Mouse (Mus musculus): ENCODE data around the gene Uba52. TPM values are rescaled to one million over a fixed set of nuclear protein-coding genes. Genes with fewer than 3 reads are reported as not detected.
"Not testable (repeated sequence)": the region's sequence is repeated elsewhere in the genome, so short reads cannot be mapped to it uniquely, and the experiment has no call there.

The Uba52 gene
- total RNA-seq, 2 experiments from 2014 or later, result 1,529 to 1,618 TPM

- no peak for DNase-seq (ENCODE audit: low spot score in 2 of 2)
These were observed 24.6 kb upstream of the Uba52 start for GRCm38 (mm10) chr8:70535221-70535620.

- no peak for DNase-seq (ENCODE audit: low spot score in 2 of 2)
These were observed 23.7 kb upstream of the Uba52 start for GRCm38 (mm10) chr8:70534281-70534680.

GRCm38 (mm10) chr8:70530314-70530713 is 19.7 kb upstream of the Uba52 start:
- DNase-seq (ENCODE audit: low spot score in 2 of 2), result no peak

- DNase-seq (ENCODE audit: low spot score in 2 of 2), result no peak
These were observed 19.1 kb upstream of the Uba52 start for GRCm38 (mm10) chr8:70529741-70530161.

GRCm38 (mm10) chr8:70529299-70529698 is 18.7 kb upstream of the Uba52 start:
- DNase-seq (ENCODE audit: low spot score in 2 of 2), result no peak

- DNase-seq (ENCODE audit: low spot score in 2 of 2), result no peak
These were observed 17.7 kb upstream of the Uba52 start for GRCm38 (mm10) chr8:70528182-70528797.

- DNase-seq (ENCODE audit: low spot score in 2 of 2), result peak; percentile 95 to 99
These were observed 17.0 kb upstream of the Uba52 start, which contains the start of the genes Fkbp8 and Kxd1 for GRCm38 (mm10) chr8:70527512-70528181. Fkbp8 (plus strand) TSS chr8:70527724. Kxd1 (minus strand) TSS chr8:70527956.

GRCm38 (mm10) chr8:70527111-70527511 is 16.5 kb upstream of the Uba52 start:
- DNase-seq (ENCODE audit: low spot score in 2 of 2), result no peak

- DNase-seq (ENCODE audit: low spot score in 2 of 2), result peak; percentile 76 to 90
These were observed 12.2 kb upstream of the Uba52 start for GRCm38 (mm10) chr8:70522592-70523403.

- no peak for DNase-seq (ENCODE audit: low spot score in 2 of 2)
These were observed 9.0 kb upstream of the Uba52 start for GRCm38 (mm10) chr8:70519606-70520005.

- DNase-seq (ENCODE audit: low spot score in 2 of 2), result no peak
These were observed 8.4 kb upstream of the Uba52 start for GRCm38 (mm10) chr8:70519043-70519442.

- no peak for DNase-seq (ENCODE audit: low spot score in 2 of 2)
These were observed 7.5 kb upstream of the Uba52 start for GRCm38 (mm10) chr8:70517940-70518643.

- DNase-seq (ENCODE audit: low spot score in 2 of 2), result no peak
These were observed 2.8 kb upstream of the Uba52 start for GRCm38 (mm10) chr8:70513441-70513840.

GRCm38 (mm10) chr8:70512253-70512903 is 1.8 kb upstream of the Uba52 start:
- DNase-seq (ENCODE audit: low spot score in 2 of 2), result no peak

- DNase-seq (ENCODE audit: low spot score in 2 of 2), result no peak
These were observed 1.2 kb upstream of the Uba52 start for GRCm38 (mm10) chr8:70511770-70512169.

- DNase-seq (ENCODE audit: low spot score in 2 of 2), result not testable (repeated sequence)
These were observed 573 bp upstream of the Uba52 start for GRCm38 (mm10) chr8:70511174-70511573.

GRCm38 (mm10) chr8:70509281-70509952 is 1.2 kb downstream of the Uba52 start:
- DNase-seq (ENCODE audit: low spot score in 2 of 2), result no peak

- no peak for DNase-seq (ENCODE audit: low spot score in 2 of 2)
These were observed 3.6 kb downstream of the Uba52 start for GRCm38 (mm10) chr8:70507027-70507393.

GRCm38 (mm10) chr8:70506328-70507026 is 4.1 kb downstream of the Uba52 start, which contains the start of gene Rex1bd:
Rex1bd (minus strand) TSS chr8:70506752.
- peak; percentile 82 to 91 for DNase-seq (ENCODE audit: low spot score in 2 of 2)

Data from adrenal gland, postnatal 4 days (tissue).